Mouse (Mus musculus) CH12.LX (cell line): ENCODE measurements at regions not wholly inside any gene's neighbourhood (a gene's known extent, or its start where the extent isn't known, plus 50 kb on each side); places are given as distances from the start of the nearest gene placed in this dataset.
"Not testable (repeated sequence)": the region's sequence is repeated elsewhere in the genome, so short reads cannot be mapped to it uniquely, and the experiment has no call there.

Experiments
- BHLHE40 ChIP-seq: IDR thresholded peaks from 2 replicates; pipeline ENCODE4 v1.6.1; 2011; ENCODE audit warnings: mild to moderate bottlenecking, low read depth, low read length, improper control_type of control experiment
- CTCF ChIP-seq, 2 experiments: IDR thresholded peaks in 1 of 2; conservative IDR thresholded peaks in 1 of 2; 2 replicates each; pipeline ENCODE4 v1.5.1; 2011 to 2012; ENCODE audit warnings: low read depth in 2 of 2, low read length in 2 of 2, improper control_type of control experiment in 1 of 2, inconsistent platforms in 1 of 2, mild to moderate bottlenecking in 1 of 2, moderate library complexity in 1 of 2
- ETS1 ChIP-seq: conservative IDR thresholded peaks from 2 replicates; pipeline ENCODE4 v1.6.1; 2012; ENCODE audit warnings: low read depth, mild to moderate bottlenecking, inconsistent platforms, low read length, improper control_type of control experiment, moderate library complexity
- MAFK ChIP-seq: IDR thresholded peaks from 2 replicates; pipeline ENCODE4 v1.6.1; 2011; ENCODE audit warnings: low read length, improper control_type of control experiment; ENCODE audit not compliant: insufficient replicate concordance
- MAX ChIP-seq: IDR thresholded peaks from 2 replicates; pipeline ENCODE4 v1.6.1; 2011; ENCODE audit warnings: low read length, improper control_type of control experiment
- NRF1 ChIP-seq: IDR thresholded peaks from 2 replicates; pipeline ENCODE4 v1.6.1; 2014; ENCODE audit warnings: low read depth, mild to moderate bottlenecking, inconsistent platforms, low read length, improper control_type of control experiment, moderate library complexity
- POLR2A ChIP-seq: IDR thresholded peaks from 2 replicates; pipeline ENCODE4 v1.6.1; 2011; ENCODE audit warnings: low read depth, mild to moderate bottlenecking, improper control_type of control experiment, low read length

GRCm38 (mm10) chr12:113945786-113946185 is 402.1 kb downstream of the Adam6a start:
- not testable (repeated sequence) for TF ChIP-seq POLR2A; NRF1; ETS1; MAFK; CTCF (conservative IDR thresholded peaks at IDR 0.05 in 1 of 2, IDR thresholded peaks at IDR 0.05 in 1 of 2; ENCODE audit: low read depth in 2 of 2, low read length in 2 of 2); MAX; BHLHE40
